Mouse (Mus musculus): ENCODE data around the gene Morn1. TPM values are rescaled to one million over a fixed set of nuclear protein-coding genes. Genes with fewer than 3 reads are reported as not detected.

Morn1 gene
- polyA plus RNA-seq, 1 experiment from 2014 or later, result 7.1 TPM

- H3K27me3 ChIP-seq, result no peaks in the 10 kb centered on the region
- H3K4me3 ChIP-seq, result no peak overlapping the region
- ATAC-seq (ENCODE audit: low FRiP score), result 0 out of 2 replicates have a peak, but pooled peaks have one; percentile 7
- H3K27ac ChIP-seq, result peak overlapping the region; percentile 64; the same call in 1 of the 2 replicates
- H3K4me1 ChIP-seq (replicated peaks), result peaks cover 81% of the 10 kb centered on the region
- no peaks in the 10 kb centered on the region for H3K36me3 ChIP-seq
- H3K4me2 ChIP-seq, result no peak overlapping the region
- 30% methylated on average over 7 of the region's 7 CpGs for WGBS
- H3K9me3 ChIP-seq, result no peaks in the 10 kb centered on the region
- H3K9ac ChIP-seq, result no peak overlapping the region
These were observed 103.9 kb downstream of the Morn1 start for GRCm38 (mm10) chr4:155190275-155190674.

Other genes starting within 250 kb of the Morn1 start
- gene Ttc34, start 249.1 kb upstream of the Morn1 start, polyA plus RNA-seq (2015; fragmentation: Nextera tagmentation; extraction: Ambion mirVana), result 0.56 and 0.57 TPM in 2 replicates
- 0.13 and 0.25 TPM in 2 replicates for gene Mmel1, start 217.0 kb upstream of the Morn1 start, polyA plus RNA-seq (2015; fragmentation: Nextera tagmentation; extraction: Ambion mirVana)
- 44.1 and 48.8 TPM in 2 replicates for gene Fam213b, start 187.4 kb upstream of the Morn1 start, polyA plus RNA-seq (2015; fragmentation: Nextera tagmentation; extraction: Ambion mirVana)
- gene Tnfrsf14, start 158.0 kb upstream of the Morn1 start, polyA plus RNA-seq (2015; fragmentation: Nextera tagmentation; extraction: Ambion mirVana), result 0.22 and 0.25 TPM in 2 replicates
- gene Hes5, start 125.7 kb upstream of the Morn1 start, polyA plus RNA-seq (2015; fragmentation: Nextera tagmentation; extraction: Ambion mirVana), result 154 and 185 TPM in 2 replicates
- 37.4 and 38.1 TPM in 2 replicates for gene Pank4, start 122.5 kb upstream of the Morn1 start, polyA plus RNA-seq (2015; fragmentation: Nextera tagmentation; extraction: Ambion mirVana)
- gene Plch2, start 29.8 kb upstream of the Morn1 start, polyA plus RNA-seq (2015; fragmentation: Nextera tagmentation; extraction: Ambion mirVana), result 8.4 and 11.1 TPM in 2 replicates
- gene Pex10, start 19.6 kb upstream of the Morn1 start, polyA plus RNA-seq (2015; fragmentation: Nextera tagmentation; extraction: Ambion mirVana), result 18.6 and 24.2 TPM in 2 replicates
- 123 and 132 TPM in 2 replicates for gene Rer1, start 195 bp upstream of the Morn1 start, polyA plus RNA-seq (2015; fragmentation: Nextera tagmentation; extraction: Ambion mirVana)
- 10.3 and 10.4 TPM in 2 replicates for gene Ski, start 136.0 kb downstream of the Morn1 start, polyA plus RNA-seq (2015; fragmentation: Nextera tagmentation; extraction: Ambion mirVana)
- 78.8 and 84.8 TPM in 2 replicates for gene Faap20, start 163.2 kb downstream of the Morn1 start, polyA plus RNA-seq (2015; fragmentation: Nextera tagmentation; extraction: Ambion mirVana)